Mouse (Mus musculus): ENCODE measurements around the gene Itih5. TPM values are rescaled to one million over a fixed set of nuclear protein-coding genes. Genes with fewer than 3 reads are reported as not detected.

The Itih5 gene
- polyA plus RNA-seq, 1 experiment from 2014 or later = 7.7 TPM

DNA sequence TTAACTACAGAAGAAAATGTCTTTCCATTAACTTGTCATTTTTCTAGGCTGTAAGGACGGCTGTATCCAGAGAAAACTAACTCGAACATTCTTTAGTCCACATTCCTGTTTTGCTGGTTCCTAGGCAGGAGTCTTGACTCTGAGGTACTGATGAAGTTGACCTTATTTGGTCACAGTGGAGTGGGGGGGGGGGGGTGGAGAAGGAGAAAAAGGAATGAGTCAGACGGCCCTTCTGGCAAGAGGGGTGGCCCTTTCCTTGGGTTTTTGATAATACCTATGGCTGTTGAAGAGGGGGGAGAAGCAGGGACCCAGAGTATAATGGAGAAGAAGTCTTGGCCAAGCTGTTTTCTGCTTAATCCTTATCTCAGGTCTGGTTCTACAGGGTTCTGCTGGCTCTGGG is 148.0 kb downstream of the Itih5 start:
- no peak for ATAC-seq (ENCODE audit: low FRiP score)
- 69% methylated on average over 2 of the region's 3 CpGs for WGBS

DNA sequence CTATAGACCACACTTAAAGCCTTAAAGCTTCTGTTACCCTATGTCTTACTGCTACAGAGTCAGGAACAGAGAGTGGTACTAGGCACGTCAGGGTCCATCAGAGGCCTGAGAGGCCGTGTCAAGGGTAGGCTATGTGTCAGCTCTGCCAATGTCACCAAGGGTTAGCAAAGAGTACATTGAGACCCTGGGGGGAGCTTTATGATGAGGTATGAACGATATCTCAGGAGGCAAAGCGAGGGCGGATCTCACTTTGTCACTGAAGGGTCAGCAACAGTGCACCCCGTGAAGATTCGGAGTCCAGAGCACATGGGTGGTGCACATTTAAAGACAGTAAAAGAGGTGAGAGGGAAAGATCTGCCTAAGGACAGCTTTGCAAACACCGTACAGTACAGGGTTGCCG is 148.6 kb downstream of the Itih5 start:
- no peaks in the 10 kb centered on the region for H3K9me3 ChIP-seq (replicated peaks)
- ATAC-seq (ENCODE audit: low FRiP score) = no peak
- peaks cover 7% of the 10 kb centered on the region; the same call in 1 of the 2 replicates for H3K27me3 ChIP-seq
- no peak overlapping the region for H3K9ac ChIP-seq
- 92% methylated on average over 9 of the region's 9 CpGs for WGBS
- no peaks in the 10 kb centered on the region for H3K36me3 ChIP-seq
- H3K4me1 ChIP-seq = 0 out of 2 replicates have a peak, but pooled peaks cover 3% of the 10 kb centered on the region
- H3K27ac ChIP-seq = no peak overlapping the region
- H3K4me2 ChIP-seq (replicated peaks) = no peak overlapping the region
- no peak overlapping the region for H3K4me3 ChIP-seq

More for the DNA sequence above, 148.0 kb downstream of the Itih5 start:
- H3K9ac ChIP-seq = no peak overlapping the region
- no peaks in the 10 kb centered on the region for H3K9me3 ChIP-seq (replicated peaks)
- H3K27ac ChIP-seq = no peak overlapping the region
- H3K4me1 ChIP-seq = 0 out of 2 replicates have a peak, but pooled peaks cover 3% of the 10 kb centered on the region
- no peak overlapping the region for H3K4me2 ChIP-seq (replicated peaks)
- H3K27me3 ChIP-seq = peaks cover 10% of the 10 kb centered on the region
- H3K4me3 ChIP-seq = no peak overlapping the region
- H3K36me3 ChIP-seq = no peaks in the 10 kb centered on the region

DNA sequence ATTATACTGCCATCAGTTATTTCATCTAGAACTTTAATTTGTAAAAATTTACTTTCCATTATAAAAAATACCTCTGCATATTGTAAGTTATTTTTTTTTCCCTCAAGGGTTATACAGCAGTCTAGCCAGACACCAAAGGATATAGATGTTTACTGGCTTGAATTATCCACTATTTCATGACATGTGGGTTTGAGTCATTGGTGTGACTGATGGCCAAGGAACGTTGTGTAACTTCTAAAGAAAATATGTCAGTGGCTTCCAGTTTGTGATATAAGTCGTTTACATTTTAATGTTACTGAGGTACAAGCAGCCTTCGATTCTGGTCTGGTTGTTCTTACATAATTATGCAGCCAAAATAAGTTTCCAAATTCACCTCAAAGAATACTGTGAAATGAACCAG is 151.5 kb downstream of the Itih5 start:
- Histone ChIP-seq H3K4me3 (no peak overlapping the region), H3K9me3 (replicated peaks) (no peaks in the 10 kb centered on the region), H3K4me1 (0 out of 2 replicates have a peak, but pooled peaks cover 3% of the 10 kb centered on the region), H3K9ac (no peak overlapping the region), H3K4me2 (replicated peaks) (no peak overlapping the region), H3K27ac (no peak overlapping the region), H3K27me3 (peaks cover 2% of the 10 kb centered on the region; the same call in 1 of the 2 replicates), H3K36me3 (no peaks in the 10 kb centered on the region)
- no peak for ATAC-seq (ENCODE audit: low FRiP score)
- WGBS = 79% methylated on average over 3 of the region's 3 CpGs

Other genes with a start within 250 kb of the Itih5 start
- 17.3 and 17.6 TPM in 2 replicates for gene Taf3, start 105.0 kb upstream of the Itih5 start, polyA plus RNA-seq (2016; fragmentation: Nextera tagmentation; extraction: Ambion mirVana)
- gene Atp5c1, start 73.1 kb upstream of the Itih5 start, polyA plus RNA-seq (2016; fragmentation: Nextera tagmentation; extraction: Ambion mirVana) = 467 and 468 TPM in 2 replicates
- 39.4 and 42.1 TPM in 2 replicates for gene Kin, start 73.0 kb upstream of the Itih5 start, polyA plus RNA-seq (2016; fragmentation: Nextera tagmentation; extraction: Ambion mirVana)
- gene Itih2, start 22.2 kb upstream of the Itih5 start, polyA plus RNA-seq (2016; fragmentation: Nextera tagmentation; extraction: Ambion mirVana) = 0.76 and 0.93 TPM in 2 replicates
- gene Sfmbt2, start 216.9 kb downstream of the Itih5 start, polyA plus RNA-seq (2016; fragmentation: Nextera tagmentation; extraction: Ambion mirVana) = 2.6 and 3.0 TPM in 2 replicates